Mouse (Mus musculus) embryonic stem cell, embryonic (primary cell): ENCODE measurements at regions not wholly inside any gene's neighbourhood (a gene's known extent, or its start where the extent isn't known, plus 50 kb on each side); places are given as distances from the start of the nearest gene placed in this dataset.

Experiments
- CTCF ChIA-PET, 4 experiments: fragments of 300-600 bp in 2 of 4; fragments of 350-600 bp in 2 of 4; sonication (Branson Sonifier 250); formaldehyde crosslinking; loops; one replicate each; lab custom pipeline; 2022; ENCODE audit warnings: inconsistent platforms in 2 of 4; lab: Charles Lee
- POLR2A ChIA-PET, 4 experiments: fragments of 300-600 bp in 2 of 4; fragments of 350-600 bp in 2 of 4; sonication (Branson Sonifier 250); formaldehyde crosslinking; loops; one replicate each; lab custom pipeline; 2022; ENCODE audit warnings: antibody characterized with exemption in 4 of 4, inconsistent platforms in 1 of 4; lab: Charles Lee

GRCm38 (mm10) chr19:56134081-56134818 lies 152.7 kb upstream of the Habp2 start:
- ChIA-PET POLR2A (interaction anchor here in 3 of 4 experiments (0.5 to 1.0 kb wide), 8 partner anchors 19 to 911 kb away, joined by 3 to 7 read pairs (median 3); no protein-coding TSS in a partner anchor), CTCF (interaction anchor here (0.5 to 2.3 kb wide), 20 partner anchors 30 to 916 kb away, joined by 3 to 12 read pairs (median 3); no protein-coding TSS in a partner anchor)

- ChIA-PET POLR2A (no interaction called here), CTCF (no interaction called here)
Measured at GRCm38 (mm10) chr19:56135306-56135928, 151.5 kb upstream of the Habp2 start.

DNA sequence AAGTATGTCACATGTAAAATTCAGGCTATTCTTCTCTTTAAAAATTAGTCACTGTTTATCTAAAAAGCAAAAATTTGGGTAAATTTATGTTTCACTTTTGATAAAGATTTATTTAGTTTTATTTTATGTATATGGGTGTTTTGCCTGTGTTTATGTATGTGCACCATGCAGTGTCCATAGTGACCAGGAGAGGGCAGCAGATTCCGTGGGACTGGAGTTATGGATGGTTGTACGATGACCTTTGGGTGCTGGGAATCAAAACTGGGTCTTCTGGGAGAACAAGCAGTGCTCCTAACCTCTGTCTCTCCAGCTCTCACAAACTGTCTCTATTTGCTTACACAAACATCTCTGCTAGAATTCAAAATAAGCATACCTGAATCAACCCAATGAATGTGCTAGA lies 146.4 kb upstream of the Habp2 start:
- ChIA-PET POLR2A (no interaction called here), CTCF (interaction anchor here in 1 of 4 experiments (0.6 kb wide), 1 partner anchor 169 kb away, joined by 3 read pairs; no protein-coding TSS in a partner anchor)

DNA sequence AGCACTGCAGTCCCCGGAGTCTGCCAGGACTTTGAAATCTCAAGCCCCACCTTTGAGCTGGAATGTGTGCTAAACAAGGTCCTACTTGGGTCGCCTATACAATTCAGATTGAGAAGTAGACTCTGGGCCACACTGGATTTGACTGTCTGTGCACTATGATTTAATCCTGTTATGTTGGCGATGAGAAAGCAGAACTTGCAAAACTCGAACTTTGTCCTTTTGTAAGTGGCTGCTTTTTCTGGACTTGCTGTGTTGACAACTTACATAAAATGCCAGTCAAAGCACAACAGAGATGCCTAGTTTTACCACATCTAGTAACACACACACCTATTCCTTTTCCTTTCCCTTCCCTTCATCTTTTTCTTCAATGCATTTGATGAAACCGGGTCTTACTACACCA lies 142.7 kb upstream of the Habp2 start:
- POLR2A ChIA-PET = no interaction called here
- CTCF ChIA-PET = interaction anchor here in 1 of 4 experiments (1.0 kb wide), 1 partner anchor 112 kb away, joined by 3 read pairs; no protein-coding TSS in a partner anchor

- POLR2A ChIA-PET = no interaction called here
- CTCF ChIA-PET = interaction anchor here in 1 of 4 experiments (0.5 kb wide), 1 partner anchor 16 kb away, joined by 3 read pairs; no protein-coding TSS in a partner anchor
Measured at GRCm38 (mm10) chr19:56157120-56157519, 129.8 kb upstream of the Habp2 start.

GRCm38 (mm10) chr19:56162156-56162555 lies 124.8 kb upstream of the Habp2 start:
- POLR2A ChIA-PET = no interaction called here
- CTCF ChIA-PET = no interaction called here

- ChIA-PET POLR2A (no interaction called here), CTCF (no interaction called here)
Measured at GRCm38 (mm10) chr19:56169133-56169997, 117.6 kb upstream of the Habp2 start.

- ChIA-PET POLR2A (no interaction called here), CTCF (no interaction called here)
Measured at GRCm38 (mm10) chr19:56169998-56170274, 117.0 kb upstream of the Habp2 start.

DNA sequence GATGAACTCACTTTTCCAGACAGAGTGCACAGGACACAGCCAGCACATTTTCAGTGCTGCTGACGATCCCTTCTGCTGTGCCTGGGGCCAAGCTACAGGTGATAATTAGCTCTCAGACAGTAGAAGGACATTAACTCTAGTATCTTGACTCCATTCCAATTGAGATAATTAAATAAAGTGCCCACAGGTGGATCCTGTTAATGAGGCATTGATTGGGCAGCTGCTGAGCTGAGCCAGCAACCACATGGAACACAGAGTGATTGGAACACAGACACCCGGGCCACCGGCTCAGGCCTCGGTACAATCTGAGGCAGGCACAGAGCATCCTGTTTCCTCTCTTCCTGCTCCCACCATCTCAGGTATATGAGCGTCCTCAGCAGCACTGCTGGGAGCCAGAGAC lies 114.5 kb upstream of the Habp2 start:
- CTCF ChIA-PET = interaction anchor here in 2 of 4 experiments (0.7 to 1.4 kb wide), 4 partner anchors 16 to 786 kb away, joined by 3 to 4 read pairs (median 4); no protein-coding TSS in a partner anchor

DNA sequence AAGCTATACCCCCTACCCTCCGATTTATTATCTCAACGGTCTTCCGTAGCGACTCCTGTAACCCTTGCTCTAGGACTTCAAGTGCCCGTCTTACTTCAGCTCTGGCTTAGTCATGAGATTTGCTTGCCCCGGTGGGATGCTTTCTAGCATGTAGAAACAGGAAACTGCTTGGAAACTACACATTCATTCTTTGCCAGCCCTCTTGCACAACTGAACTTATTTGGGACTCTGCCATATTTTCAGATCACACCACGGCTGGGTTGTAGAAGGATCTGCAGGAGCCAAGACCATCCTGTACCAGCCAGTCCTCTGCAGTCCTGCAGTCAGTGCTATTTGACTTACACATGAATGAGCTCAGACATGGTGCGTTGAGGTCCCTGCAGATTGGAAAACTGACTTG lies 110.9 kb upstream of the Habp2 start:
- ChIA-PET CTCF (interaction anchor here in 1 of 4 experiments (1.0 kb wide), 1 partner anchor 25 kb away, joined by 3 read pairs; no protein-coding TSS in a partner anchor), POLR2A (no interaction called here)

More for the DNA sequence above, 114.5 kb upstream of the Habp2 start:
- POLR2A ChIA-PET = interaction anchor here in 1 of 4 experiments (1.0 kb wide), 1 partner anchor 38 kb away, joined by 3 read pairs; no protein-coding TSS in a partner anchor

GRCm38 (mm10) chr19:56177231-56177745 lies 109.6 kb upstream of the Habp2 start:
- POLR2A ChIA-PET = interaction anchor here in 1 of 4 experiments (0.7 kb wide), 1 partner anchor 749 kb away, joined by 6 read pairs; no protein-coding TSS in a partner anchor
- CTCF ChIA-PET = interaction anchor here in 2 of 4 experiments (0.7 to 1.2 kb wide), 3 partner anchors 22 to 118 kb away, joined by 3 to 5 read pairs (median 3); no protein-coding TSS in a partner anchor

DNA sequence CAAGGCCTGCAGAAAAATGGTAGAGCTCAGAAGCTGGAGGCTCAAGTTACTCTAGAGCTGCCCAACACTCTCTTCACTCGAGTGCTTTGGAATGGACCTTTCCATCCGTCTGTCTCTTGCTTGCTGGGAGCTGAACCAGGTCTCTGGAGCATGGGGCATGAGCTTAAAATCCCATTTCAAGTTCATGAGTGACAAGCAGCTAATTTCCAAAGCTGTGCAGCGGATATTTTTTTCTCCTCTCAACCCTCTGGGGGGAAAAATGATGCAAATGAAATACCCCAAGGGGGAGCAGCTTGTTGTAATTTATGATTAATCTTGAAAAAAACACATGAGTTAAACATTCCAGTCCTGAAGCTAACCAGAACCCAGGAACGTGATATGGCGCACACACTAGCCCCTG lies 101.2 kb upstream of the Habp2 start:
- POLR2A ChIA-PET = interaction anchor here in 1 of 4 experiments (1.0 kb wide), 1 partner anchor 16 kb away, joined by 3 read pairs; no protein-coding TSS in a partner anchor
- CTCF ChIA-PET = interaction anchor here in 3 of 4 experiments (1.0 to 1.3 kb wide), 3 partner anchors 15 to 16 kb away, joined by 4 to 6 read pairs (median 6); no protein-coding TSS in a partner anchor

DNA sequence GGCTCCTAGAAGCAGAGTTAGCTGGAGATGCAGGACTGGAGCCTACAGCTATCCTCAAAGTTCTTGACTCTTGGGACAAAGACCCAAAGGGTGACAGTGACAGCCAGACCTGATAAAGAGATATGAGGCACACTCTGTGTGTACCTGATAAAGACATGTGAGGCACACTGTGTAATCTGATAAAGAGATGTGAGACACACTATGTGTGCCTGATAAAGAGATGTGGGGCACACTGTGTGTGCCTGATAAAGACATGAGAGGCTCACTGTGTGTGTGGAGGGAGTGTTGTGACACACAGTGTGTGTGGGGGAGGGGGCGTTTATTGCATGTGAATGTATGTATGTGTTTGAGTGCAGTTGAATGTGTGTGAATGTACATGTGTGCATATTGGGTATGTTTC lies 97.8 kb upstream of the Habp2 start:
- CTCF ChIA-PET = interaction anchor here in 2 of 4 experiments (1.3 to 2.5 kb wide), 2 partner anchors 12 kb away, joined by 5 to 11 read pairs; no protein-coding TSS in a partner anchor
- POLR2A ChIA-PET = no interaction called here

DNA sequence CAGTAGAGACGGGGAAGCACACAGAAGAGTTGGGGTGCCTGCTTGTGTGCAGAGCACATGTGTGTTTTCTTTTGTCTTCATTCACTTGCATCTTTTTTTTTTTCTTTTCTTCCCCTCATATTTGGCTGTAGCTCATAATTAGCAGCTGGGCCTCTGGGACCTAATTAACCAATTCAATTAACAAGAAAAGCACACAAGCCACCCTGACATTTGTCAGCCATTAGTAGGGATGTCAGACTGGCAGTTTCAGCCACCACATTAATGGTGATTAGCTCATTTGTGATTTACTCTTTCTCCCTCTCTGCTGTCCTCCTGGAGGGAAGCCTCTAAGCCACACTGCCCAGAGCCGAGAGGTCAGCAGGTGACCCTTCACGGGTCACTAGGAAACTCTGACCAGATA lies 96.7 kb upstream of the Habp2 start:
- CTCF ChIA-PET = interaction anchor here in 2 of 4 experiments (1.3 to 2.5 kb wide), 2 partner anchors 11 to 65 kb away, joined by 3 to 11 read pairs; no protein-coding TSS in a partner anchor
- POLR2A ChIA-PET = interaction anchor here in 1 of 4 experiments (1.9 kb wide), 1 partner anchor 12 kb away, joined by 4 read pairs; no protein-coding TSS in a partner anchor

DNA sequence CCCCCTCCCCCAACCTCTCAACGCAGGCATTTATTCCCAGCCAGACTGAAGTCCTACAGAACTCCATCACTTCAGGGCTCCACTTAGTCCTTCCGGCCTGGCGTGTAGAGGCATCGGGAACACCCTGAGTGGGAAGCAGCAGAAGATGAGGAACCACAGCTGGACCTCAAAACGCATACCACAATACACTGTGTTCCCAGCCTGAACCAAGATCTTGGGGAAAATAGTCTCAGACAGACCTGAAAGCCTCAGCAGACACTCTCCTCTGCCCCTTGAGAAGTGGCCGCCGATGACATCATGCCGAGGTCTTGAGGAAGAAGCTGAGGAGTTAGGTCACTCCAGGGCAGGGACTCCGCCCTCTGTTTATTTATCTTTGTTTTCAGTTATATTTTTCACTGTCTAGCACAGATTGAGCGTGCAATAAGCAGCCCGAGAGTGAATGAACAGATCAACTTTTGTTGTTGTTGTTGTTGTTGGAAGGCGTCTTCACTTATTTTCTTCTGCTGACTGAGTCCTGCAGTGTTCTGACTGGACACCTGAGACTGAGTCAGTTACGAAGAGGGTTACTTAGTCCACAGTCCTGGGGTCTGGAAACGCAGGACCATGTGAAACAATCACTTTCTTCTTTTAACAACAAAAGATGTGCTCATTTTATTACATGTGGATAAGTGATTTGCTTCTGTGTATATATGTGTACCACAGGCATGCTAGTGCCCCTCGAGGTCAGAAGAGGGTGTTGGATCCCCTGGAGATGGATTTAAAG lies 88.3 kb upstream of the Habp2 start:
- ChIA-PET POLR2A (interaction anchor here in 1 of 4 experiments (0.6 kb wide), 1 partner anchor 866 kb away, joined by 6 read pairs; no protein-coding TSS in a partner anchor), CTCF (interaction anchor here in 2 of 4 experiments (0.6 to 0.7 kb wide), 2 partner anchors 39 to 683 kb away, joined by 3 to 12 read pairs; no protein-coding TSS in a partner anchor)

DNA sequence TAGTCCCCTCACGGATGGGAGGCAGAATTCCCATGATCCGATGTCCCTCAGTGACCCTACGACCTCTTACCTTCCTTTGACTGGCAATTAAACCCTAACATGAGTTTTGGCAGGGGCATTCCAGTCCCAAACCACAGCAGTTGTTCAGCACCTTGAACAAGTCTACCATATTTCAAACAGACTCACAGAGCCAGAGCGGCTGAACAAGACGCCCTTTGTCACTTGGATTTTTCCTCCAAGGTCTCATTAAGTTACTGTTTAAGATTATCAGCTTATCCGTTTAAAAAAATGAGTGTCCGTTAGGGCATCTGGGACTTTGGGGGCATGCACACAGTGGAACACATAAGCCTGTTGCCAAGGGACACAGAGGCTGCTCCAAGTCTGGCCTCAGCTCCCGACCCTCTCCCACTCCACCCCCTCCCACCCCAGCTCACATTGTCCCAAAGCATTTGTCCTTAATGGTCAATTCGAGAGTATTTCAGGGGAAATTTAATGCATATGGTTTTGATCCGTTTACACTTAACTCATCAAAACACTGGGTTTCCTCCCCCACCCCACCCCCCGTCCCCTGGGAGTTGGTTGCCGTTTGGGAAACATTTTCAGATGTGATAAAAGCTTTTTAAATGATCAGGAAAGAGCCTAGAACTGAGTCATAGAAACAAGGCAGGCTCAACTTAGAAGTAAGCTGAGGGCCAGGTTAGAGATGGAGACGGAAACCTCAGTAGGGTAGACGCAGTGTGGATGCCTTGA lies 87.4 kb upstream of the Habp2 start:
- ChIA-PET POLR2A (interaction anchor here in 2 of 4 experiments (0.6 to 0.7 kb wide), 3 partner anchors 100 to 643 kb away, joined by 4 to 8 read pairs (median 5); no protein-coding TSS in a partner anchor), CTCF (interaction anchor here in 2 of 4 experiments (0.5 to 0.6 kb wide), 2 partner anchors 22 to 969 kb away, joined by 5 read pairs; no protein-coding TSS in a partner anchor)
